Mouse (Mus musculus): ENCODE data around the gene Abi3bp. TPM values are rescaled to one million over a fixed set of nuclear protein-coding genes. Genes with fewer than 3 reads are reported as not detected.

Gene Abi3bp
- 2.8 and 4.0 TPM in 2 replicates for polyA plus RNA-seq (2012; rRNA removed)

GRCm38 (mm10) chr16:56477677-56478574 lies at the start of gene Abi3bp:
Gene Abi3bp, plus strand, starts transcription at chr16:56477878.
- 26% methylated on average over 11 of the region's 11 CpGs for WGBS
- no peak for DNase-seq (ENCODE audit: low read depth, low spot score)

GRCm38 (mm10) chr16:56435293-56436185 lies 42.1 kb upstream of the Abi3bp start:
- no peak for DNase-seq (ENCODE audit: low read depth, low spot score)
- 65% methylated on average over 4 of the region's 4 CpGs for WGBS

- 86% methylated on average over 4 of the region's 4 CpGs for WGBS
- DNase-seq (ENCODE audit: low read depth, low spot score) = no peak
Observed at GRCm38 (mm10) chr16:56440243-56440642, 37.4 kb upstream of the Abi3bp start.

GRCm38 (mm10) chr16:56441113-56441512 lies 36.6 kb upstream of the Abi3bp start:
- no peak for DNase-seq (ENCODE audit: low read depth, low spot score)

GRCm38 (mm10) chr16:56441658-56442344 lies 35.9 kb upstream of the Abi3bp start:
- DNase-seq (ENCODE audit: low read depth, low spot score) = no peak
- WGBS = 55% methylated on average over 7 of the region's 7 CpGs

More at GRCm38 (mm10) chr16:56441113-56441512, 36.6 kb upstream of the Abi3bp start:
- 59% methylated on average over 5 of the region's 5 CpGs for WGBS

GRCm38 (mm10) chr16:56451482-56451881 lies 26.2 kb upstream of the Abi3bp start:
- whole genome bisulfite sequencing = 61% methylated on average over 2 of the region's 2 CpGs
- no peak for DNase-seq (ENCODE audit: low read depth, low spot score)

GRCm38 (mm10) chr16:56451923-56452322 lies 25.8 kb upstream of the Abi3bp start:
- WGBS = 72% methylated on average over 1 of the region's 1 CpGs
- no peak for DNase-seq (ENCODE audit: low read depth, low spot score)

GRCm38 (mm10) chr16:56458052-56458754 lies 19.5 kb upstream of the Abi3bp start:
- no peak for DNase-seq (ENCODE audit: low read depth, low spot score)
- 67% methylated on average over 8 of the region's 8 CpGs for WGBS

GRCm38 (mm10) chr16:56473160-56473559 lies 4.5 kb upstream of the Abi3bp start:
- no peak for DNase-seq (ENCODE audit: low read depth, low spot score)
- 86% methylated on average over 2 of the region's 2 CpGs for WGBS

GRCm38 (mm10) chr16:56475676-56476075 lies 2.0 kb upstream of the Abi3bp start:
- 82% methylated on average over 5 of the region's 5 CpGs for WGBS
- DNase-seq (ENCODE audit: low read depth, low spot score) = no peak

GRCm38 (mm10) chr16:56478575-56479191 lies 1.0 kb downstream of the Abi3bp start:
- no peak for DNase-seq (ENCODE audit: low read depth, low spot score)

GRCm38 (mm10) chr16:56483466-56483865 lies 5.8 kb downstream of the Abi3bp start:
- 75% methylated on average over 10 of the region's 10 CpGs for WGBS
- no peak for DNase-seq (ENCODE audit: low read depth, low spot score)

More at GRCm38 (mm10) chr16:56478575-56479191, 1.0 kb downstream of the Abi3bp start:
- 10% methylated on average over 12 of the region's 12 CpGs for WGBS

- no peak for DNase-seq (ENCODE audit: low read depth, low spot score)
- WGBS = 40% methylated on average over 4 of the region's 4 CpGs
Observed at GRCm38 (mm10) chr16:56486461-56486860, 8.8 kb downstream of the Abi3bp start.

- WGBS = 71% methylated on average over 3 of the region's 3 CpGs
- DNase-seq (ENCODE audit: low read depth, low spot score) = no peak
Observed at GRCm38 (mm10) chr16:56490861-56491260, 13.2 kb downstream of the Abi3bp start.

- 60% methylated on average over 4 of the region's 4 CpGs for WGBS
- DNase-seq (ENCODE audit: low read depth, low spot score) = no peak
Observed at GRCm38 (mm10) chr16:56495266-56495665, 17.6 kb downstream of the Abi3bp start.

GRCm38 (mm10) chr16:56496743-56497142 lies 19.1 kb downstream of the Abi3bp start:
- no peak for DNase-seq (ENCODE audit: low read depth, low spot score)
- 84% methylated on average over 4 of the region's 4 CpGs for WGBS

GRCm38 (mm10) chr16:56498680-56499079 lies 21.0 kb downstream of the Abi3bp start:
- WGBS = 41% methylated on average over 1 of the region's 1 CpGs
- no peak for DNase-seq (ENCODE audit: low read depth, low spot score)

- no peak for DNase-seq (ENCODE audit: low read depth, low spot score)
- WGBS = 59% methylated on average over 3 of the region's 3 CpGs
Observed at GRCm38 (mm10) chr16:56500441-56500840, 22.8 kb downstream of the Abi3bp start.

- no peak for DNase-seq (ENCODE audit: low read depth, low spot score)
- 28% methylated on average over 6 of the region's 6 CpGs for WGBS
Observed at GRCm38 (mm10) chr16:56501101-56501500, 23.4 kb downstream of the Abi3bp start.

All from large intestine, adult 2 months (tissue).